Mouse (Mus musculus) macrophage (primary cell): Measurements from ENCODE around the gene Lrrc4b. TPM values are rescaled to one million over a fixed set of nuclear protein-coding genes. Genes with fewer than 3 reads are reported as not detected.
A peak's percentile ranks its signal among the peaks of the same experiment; 100 is the strongest.

Source experiments
- H3K27ac ChIP-seq: fragments of 350-480 bp; formaldehyde crosslinking; 2 replicates; pipeline ENCODE4 v1.9.0; 2021
- H3K36me3 ChIP-seq: fragments of 350-480 bp; formaldehyde crosslinking; 2 replicates; pipeline ENCODE4 v1.9.0; 2021; ENCODE audit errors: inconsistent target
- H3K4me3 ChIP-seq: fragments of 350-480 bp; formaldehyde crosslinking; 2 replicates; pipeline ENCODE4 v1.9.0; 2021; ENCODE audit errors: inconsistent target
- H3K79me2 ChIP-seq: fragments of 350-480 bp; formaldehyde crosslinking; 2 replicates; pipeline ENCODE4 v1.9.0; 2021; ENCODE audit errors: inconsistent target
- WGBS: methylation state at CpG from one replicate; pipeline ENCODE4 v1.1.7; 2026; ENCODE audit warnings: inconsistent platforms; ENCODE audit not compliant: missing documents; 5-methylcytosine and 5-hydroxymethylcytosine counted together
- polyA plus RNA-seq: library from polyadenylated mRNA; stranded (reverse); fragments of 250-400 nt; gene quantifications from 3 replicates; pipeline ENCODE4 v1.2.4, GENCODE M21; 2018; ENCODE audit warnings: inconsistent platforms

Lrrc4b gene
- polyA plus RNA-seq, 1 experiment from 2014 or later, result not detected

DNA sequence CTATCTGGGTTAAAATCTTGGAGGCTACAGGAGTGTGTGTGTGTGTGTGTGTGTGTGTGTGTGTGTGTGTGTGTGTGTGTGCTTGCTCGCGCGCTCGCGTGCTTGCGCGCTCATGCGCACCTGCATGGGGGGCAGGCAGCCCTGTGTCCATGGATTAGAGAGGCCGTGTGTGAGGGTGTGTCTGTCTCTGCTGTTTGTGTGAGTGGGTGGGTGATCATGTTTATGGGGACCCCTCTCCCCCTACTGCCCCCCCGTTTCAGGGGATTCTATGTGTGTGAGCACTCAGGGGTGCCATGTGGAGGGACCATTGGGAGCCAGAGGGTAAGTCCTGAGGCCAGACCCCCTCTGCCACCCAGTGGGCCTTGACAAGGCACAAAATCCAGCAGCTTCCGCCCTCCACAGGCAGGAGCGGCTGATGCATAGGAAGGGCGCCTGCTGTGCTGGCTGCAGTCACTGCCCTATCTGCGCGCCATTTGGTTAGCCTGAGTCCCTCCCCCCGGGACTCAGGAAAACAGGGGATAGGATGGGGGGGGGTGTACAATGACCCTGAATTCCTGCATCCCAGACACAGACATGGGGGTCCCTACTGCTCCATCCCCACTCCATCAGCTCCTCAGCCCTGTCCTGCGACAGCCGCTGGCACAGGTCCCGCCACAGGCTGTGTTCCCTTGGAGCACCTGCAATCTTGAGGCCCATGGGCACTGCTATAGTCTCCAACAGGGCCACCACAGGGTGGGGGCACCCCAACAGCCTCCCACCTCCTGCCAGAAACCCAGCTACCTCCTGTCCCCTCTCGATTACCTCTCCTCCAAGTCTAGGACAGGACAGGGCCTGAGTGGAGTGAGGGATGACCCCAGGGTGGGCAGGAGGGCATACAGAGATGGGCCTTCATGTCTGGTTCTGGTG, 14.7 kb downstream of the Lrrc4b start:
- H3K27ac ChIP-seq, result no peak overlapping the region
- H3K79me2 ChIP-seq, result no peaks in the 10 kb centered on the region
- WGBS, result 15% methylated on average over 12 of the region's 20 CpGs
- no peaks in the 10 kb centered on the region for H3K36me3 ChIP-seq
- no peak overlapping the region for H3K4me3 ChIP-seq

DNA sequence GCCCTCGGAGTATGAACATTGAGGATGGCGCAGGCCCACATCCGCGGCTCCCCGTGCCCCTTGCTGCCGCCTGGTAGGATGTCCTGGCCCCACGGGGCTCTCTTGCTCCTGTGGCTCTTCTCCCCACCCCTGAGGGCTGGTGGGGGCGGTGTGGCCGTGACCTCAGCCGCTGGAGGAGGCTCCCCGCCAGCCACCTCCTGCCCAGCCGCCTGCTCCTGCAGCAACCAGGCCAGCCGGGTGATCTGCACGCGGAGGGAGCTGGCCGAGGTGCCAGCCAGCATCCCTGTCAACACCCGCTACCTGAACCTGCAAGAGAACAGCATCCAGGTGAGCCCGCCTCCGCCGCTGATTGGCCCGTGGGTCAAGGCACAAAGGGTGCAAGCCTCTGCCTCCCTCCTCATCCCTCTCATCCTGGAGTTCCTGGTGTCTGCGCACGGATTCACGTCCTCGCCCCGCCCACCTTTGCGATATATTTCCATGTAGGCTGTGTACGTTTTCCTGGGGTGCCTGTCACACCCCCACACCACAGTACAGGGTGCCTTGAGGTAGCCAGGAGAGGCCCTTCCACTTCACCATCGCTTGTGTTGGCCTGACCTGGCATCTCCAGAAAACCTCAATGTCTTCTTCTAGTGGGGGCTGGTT, 16.2 kb downstream of the Lrrc4b start:
- 8% methylated on average over 29 of the region's 29 CpGs for WGBS
- H3K27ac ChIP-seq, result no peak overlapping the region
- H3K36me3 ChIP-seq, result no peaks in the 10 kb centered on the region
- no peaks in the 10 kb centered on the region for H3K79me2 ChIP-seq
- H3K4me3 ChIP-seq, result no peak overlapping the region

DNA sequence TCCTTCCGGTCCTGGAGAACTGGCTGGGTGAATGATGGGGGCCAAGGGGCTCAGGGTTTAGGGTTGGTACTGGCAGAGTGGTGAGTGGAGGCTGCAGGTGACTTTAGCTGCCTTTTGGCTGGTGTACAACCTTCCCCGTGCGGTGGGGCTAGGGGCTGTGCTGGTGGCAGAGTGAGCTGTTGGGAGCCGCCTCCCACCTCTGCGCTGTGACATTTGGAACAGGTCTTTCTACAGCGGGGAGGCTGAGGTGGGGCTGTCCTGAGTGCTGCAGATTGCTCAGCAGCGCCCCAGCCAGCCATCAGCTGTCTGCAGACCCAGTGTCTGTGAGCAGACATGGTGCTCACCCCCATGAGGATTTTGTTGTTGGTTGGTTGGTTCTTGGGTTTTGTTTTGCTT, 16.7 kb downstream of the Lrrc4b start:
- H3K27ac ChIP-seq, result no peak overlapping the region
- no peaks in the 10 kb centered on the region for H3K79me2 ChIP-seq
- 9% methylated on average over 7 of the region's 7 CpGs for WGBS
- H3K36me3 ChIP-seq, result no peaks in the 10 kb centered on the region
- H3K4me3 ChIP-seq, result no peak overlapping the region

DNA sequence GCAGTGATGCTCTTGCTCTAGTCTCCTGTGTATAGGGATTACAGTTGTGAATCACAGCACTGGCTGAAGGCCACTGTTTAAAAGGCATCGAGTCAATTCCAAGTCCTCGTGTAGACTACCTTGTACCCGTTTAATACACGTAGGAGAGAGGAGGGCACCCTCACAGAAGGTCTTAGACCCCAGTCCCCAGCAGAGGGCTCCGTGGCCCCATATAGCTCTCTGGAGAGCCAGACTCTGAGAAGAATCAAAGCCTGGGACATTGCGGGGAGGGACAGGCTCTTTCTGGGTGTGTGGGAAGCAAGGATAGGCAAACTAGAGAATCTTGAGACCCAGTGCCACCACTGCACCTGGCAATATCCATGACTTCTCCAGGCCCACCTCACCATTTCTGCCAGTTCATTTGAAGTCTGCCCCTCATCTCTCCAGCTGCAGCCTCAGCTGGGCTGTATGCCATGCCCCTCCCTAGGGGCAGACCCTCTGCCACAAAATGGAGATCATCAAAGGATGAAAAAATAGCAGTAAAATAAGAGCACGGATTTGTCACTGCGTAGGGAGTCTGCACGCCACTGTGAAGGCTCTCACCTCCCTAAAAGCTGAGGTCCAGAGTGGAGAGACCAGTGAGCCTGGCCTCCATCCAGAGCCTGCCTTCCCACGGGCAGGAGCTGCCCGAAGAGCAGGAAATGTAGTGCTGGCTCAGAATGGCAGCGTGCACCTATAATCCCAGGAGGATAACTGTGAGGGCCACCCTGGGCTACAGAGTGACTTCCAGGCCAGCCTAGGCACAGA, 17.4 kb downstream of the Lrrc4b start:
- no peaks in the 10 kb centered on the region for H3K36me3 ChIP-seq
- 46% methylated on average over 12 of the region's 12 CpGs for WGBS
- no peak overlapping the region for H3K4me3 ChIP-seq
- no peaks in the 10 kb centered on the region for H3K79me2 ChIP-seq
- no peak overlapping the region for H3K27ac ChIP-seq

- Histone ChIP-seq H3K79me2 (no peaks in the 10 kb centered on the region), H3K36me3 (no peaks in the 10 kb centered on the region), H3K27ac (peak overlapping the region; percentile 22; the same call in 1 of the 2 replicates), H3K4me3 (no peak overlapping the region)
- 0% methylated on average over 3 of the region's 3 CpGs for WGBS
Measured at GRCm38 (mm10) chr7:44453256-44453655, 24.4 kb downstream of the Lrrc4b start.

DNA sequence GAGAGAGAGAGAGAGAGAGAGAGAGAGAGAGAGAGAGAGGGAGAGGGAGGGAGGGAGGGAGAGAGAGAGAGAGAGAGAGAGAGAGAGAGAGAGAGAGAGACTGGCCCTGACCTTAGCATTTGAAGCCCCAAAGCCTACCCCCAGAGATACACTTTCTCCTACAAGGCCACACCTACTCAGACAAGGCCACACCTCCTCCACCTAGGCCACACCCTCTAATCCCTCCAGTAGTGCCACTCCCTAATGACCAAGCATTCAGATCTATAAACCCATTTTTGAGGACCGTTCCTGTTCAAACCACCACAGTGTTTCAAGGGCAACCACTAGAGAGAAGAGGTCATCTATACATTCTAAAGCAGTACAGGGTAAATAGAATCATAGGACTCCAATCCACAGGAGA, 27.5 kb downstream of the Lrrc4b start:
- 75% methylated on average over 1 of the region's 1 CpGs for WGBS
- Histone ChIP-seq H3K36me3 (no peaks in the 10 kb centered on the region), H3K79me2 (no peaks in the 10 kb centered on the region), H3K4me3 (no peak overlapping the region), H3K27ac (no peak overlapping the region)

- no peaks in the 10 kb centered on the region for H3K36me3 ChIP-seq
- no peak overlapping the region for H3K4me3 ChIP-seq
- no peak overlapping the region for H3K27ac ChIP-seq
- H3K79me2 ChIP-seq, result no peaks in the 10 kb centered on the region
- 67% methylated on average over 6 of the region's 6 CpGs for WGBS
Measured at GRCm38 (mm10) chr7:44460067-44460466, 31.2 kb downstream of the Lrrc4b start.

DNA sequence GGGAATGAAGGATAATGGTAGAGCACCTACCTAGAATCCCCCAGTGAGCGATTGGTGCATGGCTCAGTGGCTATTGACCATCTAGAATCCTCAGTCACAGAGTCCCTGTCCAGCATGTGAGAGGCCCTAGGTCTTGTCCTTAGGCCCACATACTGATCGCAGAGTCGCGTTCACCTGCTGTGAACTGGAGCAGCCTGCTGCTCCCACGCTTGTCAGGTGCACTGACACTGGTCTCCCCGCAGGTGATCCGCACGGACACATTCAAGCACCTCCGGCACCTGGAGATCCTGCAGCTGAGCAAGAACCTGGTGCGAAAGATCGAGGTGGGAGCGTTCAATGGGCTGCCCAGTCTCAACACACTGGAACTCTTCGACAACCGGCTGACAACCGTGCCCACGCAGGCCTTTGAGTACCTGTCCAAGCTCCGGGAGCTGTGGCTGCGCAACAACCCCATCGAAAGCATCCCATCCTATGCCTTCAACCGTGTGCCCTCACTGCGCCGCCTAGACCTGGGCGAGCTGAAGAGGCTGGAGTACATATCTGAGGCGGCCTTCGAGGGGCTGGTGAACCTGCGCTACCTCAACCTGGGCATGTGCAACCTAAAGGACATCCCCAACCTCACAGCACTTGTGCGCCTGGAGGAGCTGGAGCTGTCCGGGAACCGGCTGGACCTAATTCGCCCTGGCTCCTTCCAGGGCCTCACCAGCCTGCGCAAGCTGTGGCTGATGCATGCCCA, 32.1 kb downstream of the Lrrc4b start:
- H3K27ac ChIP-seq, result no peak overlapping the region
- no peaks in the 10 kb centered on the region for H3K79me2 ChIP-seq
- no peaks in the 10 kb centered on the region for H3K36me3 ChIP-seq
- 70% methylated on average over 26 of the region's 31 CpGs for WGBS
- H3K4me3 ChIP-seq, result no peak overlapping the region

DNA sequence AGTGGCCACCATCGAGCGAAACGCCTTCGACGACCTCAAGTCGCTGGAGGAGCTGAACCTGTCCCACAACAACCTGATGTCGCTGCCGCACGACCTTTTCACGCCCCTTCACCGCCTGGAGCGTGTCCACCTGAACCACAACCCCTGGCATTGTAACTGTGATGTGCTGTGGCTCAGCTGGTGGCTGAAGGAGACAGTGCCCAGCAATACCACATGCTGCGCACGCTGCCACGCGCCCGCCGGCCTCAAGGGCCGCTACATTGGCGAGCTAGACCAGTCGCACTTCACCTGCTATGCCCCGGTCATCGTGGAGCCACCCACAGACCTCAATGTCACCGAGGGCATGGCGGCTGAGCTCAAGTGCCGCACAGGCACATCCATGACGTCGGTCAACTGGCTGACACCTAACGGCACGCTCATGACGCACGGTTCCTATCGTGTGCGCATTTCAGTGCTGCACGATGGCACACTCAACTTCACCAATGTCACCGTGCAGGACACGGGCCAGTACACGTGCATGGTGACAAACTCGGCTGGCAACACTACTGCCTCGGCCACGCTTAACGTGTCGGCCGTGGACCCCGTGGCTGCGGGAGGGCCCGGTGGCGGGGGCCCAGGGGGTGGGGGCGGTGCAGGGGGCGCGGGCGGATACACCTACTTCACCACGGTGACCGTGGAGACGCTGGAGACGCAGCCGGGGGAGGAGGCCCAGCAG, 32.8 kb downstream of the Lrrc4b start:
- 57% methylated on average over 50 of the region's 57 CpGs for WGBS
- no peaks in the 10 kb centered on the region for H3K36me3 ChIP-seq
- H3K27ac ChIP-seq, result no peak overlapping the region
- H3K4me3 ChIP-seq, result no peak overlapping the region
- H3K79me2 ChIP-seq, result no peaks in the 10 kb centered on the region

GRCm38 (mm10) chr7:44462218-44463055, 33.6 kb downstream of the Lrrc4b start:
- Histone ChIP-seq H3K79me2 (no peaks in the 10 kb centered on the region), H3K36me3 (no peaks in the 10 kb centered on the region), H3K4me3 (no peak overlapping the region), H3K27ac (no peak overlapping the region)
- WGBS, result 12% methylated on average over 67 of the region's 77 CpGs

GRCm38 (mm10) chr7:44463056-44463425, 34.2 kb downstream of the Lrrc4b start:
- Histone ChIP-seq H3K36me3 (no peaks in the 10 kb centered on the region), H3K4me3 (no peak overlapping the region), H3K79me2 (no peaks in the 10 kb centered on the region), H3K27ac (no peak overlapping the region)
- WGBS, result 19% methylated on average over 7 of the region's 8 CpGs

DNA sequence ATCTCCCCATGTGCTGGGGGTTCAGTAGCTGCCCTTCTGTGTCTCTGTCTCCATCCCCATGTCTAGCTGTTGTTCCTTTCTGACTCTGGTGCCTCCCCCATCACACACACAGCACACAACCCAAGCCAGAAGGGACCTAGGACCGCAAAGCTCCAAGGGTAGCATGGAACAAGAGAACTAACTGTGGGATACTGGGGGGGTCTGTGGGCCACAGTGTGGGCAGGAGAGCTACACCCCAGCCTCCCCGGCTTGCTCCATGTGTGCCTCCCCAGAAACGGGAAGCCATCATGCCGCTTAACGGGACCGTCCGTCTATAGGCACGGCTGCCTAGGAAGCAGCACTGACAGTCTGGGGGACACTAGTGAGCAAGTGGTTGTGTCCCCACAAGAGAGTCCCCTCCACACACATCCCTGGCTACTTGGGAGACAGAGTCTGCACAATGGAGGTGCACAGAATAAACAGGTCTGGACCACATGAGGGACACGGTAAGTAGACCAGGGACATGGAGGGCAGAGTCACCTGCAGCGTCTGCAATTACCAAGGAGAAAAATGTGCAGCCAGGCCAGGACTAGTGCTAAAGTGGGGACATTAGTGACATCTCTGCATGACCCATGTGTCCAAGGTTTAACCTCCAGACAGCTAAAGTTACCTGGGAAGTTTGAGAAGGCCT, 34.9 kb downstream of the Lrrc4b start:
- Histone ChIP-seq H3K4me3 (no peak overlapping the region), H3K36me3 (no peaks in the 10 kb centered on the region), H3K79me2 (no peaks in the 10 kb centered on the region), H3K27ac (no peak overlapping the region)
- 69% methylated on average over 9 of the region's 10 CpGs for WGBS

DNA sequence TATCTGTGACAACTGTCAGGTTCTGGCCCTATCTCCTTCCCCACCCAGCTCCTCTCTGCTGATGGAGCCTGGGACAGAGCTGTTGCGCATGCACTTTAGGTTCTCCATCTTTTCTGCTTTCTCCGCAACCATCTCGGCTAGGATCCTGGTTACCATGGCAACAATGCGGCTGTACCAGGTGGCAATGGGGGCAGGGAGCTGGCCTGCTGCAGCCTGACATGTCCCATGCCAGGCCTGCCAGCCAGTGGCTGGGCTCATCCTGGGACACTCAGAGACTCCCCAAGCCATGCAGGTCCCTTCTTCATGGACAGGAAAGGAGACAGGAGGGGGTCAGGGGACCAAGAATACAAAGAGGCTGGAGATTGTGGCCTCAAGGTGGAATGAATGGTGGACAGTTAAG, 35.7 kb downstream of the Lrrc4b start:
- no peak overlapping the region for H3K27ac ChIP-seq
- WGBS, result 54% methylated on average over 4 of the region's 4 CpGs

More for the DNA sequence above, 35.7 kb downstream of the Lrrc4b start:
- Histone ChIP-seq H3K4me3 (no peak overlapping the region), H3K79me2 (no peaks in the 10 kb centered on the region), H3K36me3 (no peaks in the 10 kb centered on the region)
